Mouse (Mus musculus): ENCODE results near the gene Atp6v1b1.

The Atp6v1b1 gene

DNA sequence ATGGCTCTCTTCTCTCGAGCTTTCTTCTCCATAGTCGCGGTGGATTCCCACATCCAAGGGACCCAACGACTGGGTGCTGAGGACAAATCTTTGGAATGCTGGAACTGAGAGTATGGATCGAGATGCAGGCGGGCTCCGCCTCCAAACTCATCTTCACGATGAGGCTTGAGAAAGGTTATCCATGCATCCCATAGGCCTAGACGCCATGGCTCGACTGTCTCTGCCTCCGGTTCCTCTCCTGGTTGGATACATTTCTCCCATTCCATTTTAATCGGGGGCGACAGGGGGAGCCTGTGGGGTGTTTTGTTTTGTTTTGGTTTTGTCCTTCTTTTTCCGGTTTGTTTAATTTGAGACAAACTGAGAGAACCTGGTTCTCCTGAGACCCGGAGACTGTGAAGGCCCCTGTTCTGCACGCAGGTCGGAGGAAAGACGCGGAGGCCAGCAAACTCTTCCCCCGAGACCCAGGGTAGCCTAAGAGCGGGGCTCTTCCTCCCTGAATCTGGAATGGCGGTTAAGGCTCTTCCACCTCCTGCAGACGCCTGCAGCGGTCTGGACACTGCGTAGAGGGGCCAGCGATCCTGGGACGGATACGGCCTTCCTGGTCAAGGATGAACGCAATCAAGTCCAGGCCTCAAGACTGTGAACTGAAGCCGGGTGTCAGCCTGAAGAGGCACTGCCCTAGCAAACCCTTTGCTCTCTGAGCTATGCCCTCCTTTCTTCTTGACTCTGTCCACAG is 27.2 kb upstream of the Atp6v1b1 start:
- no peak for DNase-seq (ENCODE audit: low spot score in 2 of 2)

DNA sequence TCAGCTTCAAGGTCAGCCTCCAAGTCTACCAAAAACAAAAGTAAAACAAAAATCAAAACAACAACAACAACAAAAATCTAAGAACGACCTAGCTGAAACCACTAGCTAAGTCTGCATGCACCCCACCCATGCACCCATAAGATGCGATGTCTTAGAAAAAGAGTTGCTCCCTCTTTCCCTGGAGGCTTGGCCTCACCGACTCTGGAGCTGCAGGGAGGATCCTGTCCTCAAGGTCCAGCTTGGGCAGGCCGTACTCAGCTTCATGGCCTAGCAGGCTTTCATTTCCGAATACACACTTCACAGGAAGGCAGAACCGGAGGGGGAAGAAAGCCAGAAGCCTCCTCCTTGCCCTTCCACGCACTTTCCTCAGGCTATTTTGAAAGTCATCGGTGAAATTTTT is 25.8 kb upstream of the Atp6v1b1 start:
- no peak for DNase-seq (ENCODE audit: low spot score in 2 of 2)

DNA sequence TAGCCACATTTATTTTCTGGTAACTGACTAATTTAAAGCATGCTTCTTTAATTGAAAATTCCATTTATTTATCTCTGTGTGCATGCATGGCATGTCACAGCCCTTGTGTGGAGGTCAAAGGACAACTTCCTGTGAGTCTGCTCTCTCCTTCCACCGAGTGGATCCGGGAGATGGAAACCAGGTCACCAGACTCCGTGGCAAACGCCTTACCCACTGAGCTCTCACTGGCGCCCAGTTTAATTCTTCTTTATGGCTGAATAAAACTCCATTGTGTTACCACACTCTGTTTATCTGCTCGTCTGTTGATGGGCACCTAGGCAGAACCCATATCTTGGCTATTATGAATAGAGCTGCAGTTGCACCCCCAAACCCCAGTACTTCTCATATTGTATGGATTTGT is 20.3 kb upstream of the Atp6v1b1 start:
- no peak for DNase-seq (ENCODE audit: low spot score in 2 of 2)

DNA sequence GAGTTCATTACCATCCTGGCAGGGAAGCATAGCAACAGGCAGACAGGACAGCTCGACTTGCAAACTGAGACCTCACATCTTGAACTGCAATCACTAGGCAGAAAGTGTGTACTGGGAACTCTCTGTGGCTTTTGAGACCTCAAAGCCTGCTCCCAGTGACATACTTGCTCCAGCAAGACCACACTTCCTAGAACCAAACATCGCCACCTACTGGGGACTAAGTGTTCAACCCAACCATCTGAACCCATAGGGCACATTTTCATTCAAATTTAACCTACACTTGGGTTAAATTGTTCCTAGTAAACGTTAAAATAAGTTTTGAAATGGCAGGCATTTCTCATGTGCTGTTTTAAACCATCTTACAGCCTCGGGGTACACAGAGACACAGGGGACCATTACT is 15.6 kb upstream of the Atp6v1b1 start:
- DNase-seq (ENCODE audit: low spot score in 2 of 2) = no peak

DNA sequence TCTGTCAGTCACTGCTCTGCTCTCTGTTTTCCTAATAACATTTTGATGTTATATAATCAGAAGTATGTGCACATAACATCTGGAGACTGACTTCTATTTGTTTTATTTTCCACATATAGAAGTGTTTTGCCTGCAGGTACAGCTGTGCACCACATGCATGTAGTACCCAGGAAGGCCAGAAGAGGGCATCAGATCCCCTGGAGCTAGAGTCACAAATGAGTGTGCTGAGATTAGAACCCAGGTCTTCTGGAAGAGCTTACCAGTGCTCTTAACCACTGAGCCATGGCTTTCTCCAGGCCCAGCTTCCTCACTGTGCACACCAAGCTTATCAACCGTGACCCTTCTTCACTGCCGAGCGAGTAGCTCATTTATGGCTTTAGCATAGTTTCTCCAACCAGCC is 14.3 kb upstream of the Atp6v1b1 start:
- DNase-seq (ENCODE audit: low spot score in 2 of 2) = no peak

DNA sequence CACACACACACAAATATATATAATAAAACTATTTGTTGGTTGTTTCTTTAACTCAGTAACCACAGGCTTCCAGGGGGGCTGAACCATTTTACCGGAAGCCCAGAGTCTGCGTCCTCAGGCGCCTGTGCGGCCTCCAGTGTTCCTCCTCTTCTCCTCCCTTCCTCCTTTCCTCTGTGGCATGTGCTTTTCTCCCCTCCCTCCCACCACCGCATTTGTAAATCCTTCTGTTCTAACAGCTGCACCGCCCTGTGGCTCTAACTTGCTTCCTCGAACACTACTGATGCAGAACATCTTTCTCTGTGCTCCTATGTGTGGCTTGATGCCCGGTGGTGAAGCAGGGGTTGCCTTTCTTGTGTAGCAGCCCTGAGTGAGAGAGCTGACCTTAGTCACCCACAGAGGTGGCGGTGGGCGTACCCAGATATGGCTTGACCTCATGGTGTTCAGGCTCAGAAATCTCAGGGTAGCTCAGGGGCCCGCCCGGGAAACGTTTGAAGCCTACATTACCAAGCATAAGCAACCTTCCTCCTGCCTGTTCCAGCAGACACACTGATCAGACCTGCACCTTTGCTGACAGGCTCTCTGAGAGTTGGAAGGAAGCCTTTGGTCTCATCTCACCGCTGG is 13.3 kb upstream of the Atp6v1b1 start:
- no peak for DNase-seq (ENCODE audit: low spot score in 2 of 2)

DNA sequence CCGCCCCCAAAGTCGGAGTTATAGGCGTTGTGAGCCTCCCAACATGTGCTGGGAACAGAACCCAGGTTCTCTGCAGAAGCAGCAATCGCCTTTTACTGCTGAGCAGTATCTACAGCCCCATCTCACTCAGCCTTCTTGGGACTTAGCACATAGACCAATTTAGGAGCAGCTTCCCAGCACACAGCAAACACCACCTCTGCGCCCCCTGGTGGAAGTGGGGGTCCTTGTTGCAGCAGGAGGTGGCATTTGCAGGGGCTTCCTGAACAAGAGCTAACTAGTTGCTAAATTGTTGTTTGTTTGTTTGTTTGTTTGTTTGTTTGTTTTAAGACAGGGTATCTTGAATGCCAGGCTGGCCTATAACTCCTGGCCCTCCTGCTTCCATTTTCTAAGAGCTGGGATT is 11.7 kb upstream of the Atp6v1b1 start:
- peak in 1 of 2 experiments; percentile 43 for DNase-seq (ENCODE audit: low spot score in 2 of 2)

DNA sequence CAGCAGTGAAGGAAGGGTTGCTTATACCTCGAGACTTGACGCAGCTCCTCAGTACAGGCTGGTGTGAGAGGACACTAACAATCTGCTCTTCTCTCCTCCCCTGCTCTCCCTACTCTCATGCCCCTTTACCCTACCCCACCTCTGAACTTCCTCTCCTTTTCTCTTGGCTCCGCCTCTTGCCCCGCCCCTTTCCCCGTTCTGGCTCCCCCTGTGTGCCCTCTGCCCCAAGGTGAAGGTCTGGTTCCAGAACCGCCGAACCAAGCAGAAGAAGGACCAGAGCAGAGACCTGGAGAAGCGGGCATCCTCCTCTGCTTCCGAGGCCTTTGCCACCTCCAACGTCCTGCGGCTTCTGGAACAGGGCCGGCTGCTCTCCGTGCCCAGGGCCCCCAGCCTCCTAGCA is 5.5 kb upstream of the Atp6v1b1 start:
- DNase-seq (ENCODE audit: low spot score in 2 of 2) = no peak

DNA sequence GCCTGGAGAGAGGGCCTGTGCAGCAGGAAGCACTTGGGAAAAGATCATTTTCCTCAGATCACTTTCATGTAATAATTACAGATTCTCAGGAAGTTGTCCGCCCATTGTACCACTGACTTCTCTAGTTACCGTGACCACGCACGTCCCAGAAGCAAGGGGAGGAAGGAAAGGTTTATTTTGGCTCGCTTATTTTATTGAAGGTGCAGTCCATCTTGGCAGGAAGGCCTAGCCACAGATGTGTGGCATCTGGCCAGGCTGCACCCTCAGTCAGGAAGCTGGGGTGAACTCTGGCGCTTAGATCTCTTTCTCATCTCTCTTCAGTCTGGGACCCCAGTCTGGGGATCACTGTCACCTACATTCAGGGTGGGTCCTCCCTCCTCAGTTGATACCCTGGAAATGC is 4.2 kb upstream of the Atp6v1b1 start:
- no peak for DNase-seq (ENCODE audit: low spot score in 2 of 2)

DNA sequence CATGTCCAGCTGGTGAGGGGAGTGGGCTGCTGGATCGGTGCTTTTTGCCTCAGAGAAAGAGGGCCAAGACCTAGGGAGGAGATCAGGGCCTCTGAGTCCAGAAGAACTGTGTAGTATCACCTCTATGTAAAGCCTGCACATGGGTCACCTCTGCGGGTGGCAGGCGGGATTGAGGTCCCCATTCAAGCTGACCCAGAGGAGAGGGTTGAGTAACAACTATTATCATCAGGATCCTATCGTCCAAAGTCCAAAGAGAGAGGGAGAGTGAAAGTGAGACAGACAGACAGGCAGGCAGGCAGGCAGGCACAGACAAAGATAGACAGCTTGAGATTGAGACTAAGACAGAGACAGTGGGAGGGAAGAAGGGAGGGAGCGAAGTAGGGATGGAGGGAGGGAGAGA is 422 bp downstream of the Atp6v1b1 start:
- no peak for DNase-seq (ENCODE audit: low spot score in 2 of 2)

DNA sequence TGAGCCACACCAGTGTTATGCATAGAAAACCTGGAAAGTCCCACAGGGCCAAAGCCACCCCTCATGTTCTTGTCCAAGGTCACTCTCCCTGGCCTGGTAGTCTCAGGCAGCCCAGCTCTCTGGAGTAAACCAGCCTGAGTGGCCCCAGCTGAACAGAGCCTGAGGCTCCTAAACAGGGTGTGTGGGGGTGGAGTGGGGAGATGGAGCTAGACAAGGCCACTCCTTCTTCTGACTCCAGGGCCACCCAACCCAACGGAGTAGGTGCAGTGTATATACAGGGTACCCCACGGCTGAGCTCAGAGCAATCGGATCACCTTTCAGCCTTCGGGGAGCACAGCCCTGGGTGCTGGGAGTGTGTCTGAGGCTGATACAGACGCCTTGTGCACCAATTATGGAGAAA is 1.3 kb downstream of the Atp6v1b1 start:
- DNase-seq (ENCODE audit: low spot score in 2 of 2) = no peak

DNA sequence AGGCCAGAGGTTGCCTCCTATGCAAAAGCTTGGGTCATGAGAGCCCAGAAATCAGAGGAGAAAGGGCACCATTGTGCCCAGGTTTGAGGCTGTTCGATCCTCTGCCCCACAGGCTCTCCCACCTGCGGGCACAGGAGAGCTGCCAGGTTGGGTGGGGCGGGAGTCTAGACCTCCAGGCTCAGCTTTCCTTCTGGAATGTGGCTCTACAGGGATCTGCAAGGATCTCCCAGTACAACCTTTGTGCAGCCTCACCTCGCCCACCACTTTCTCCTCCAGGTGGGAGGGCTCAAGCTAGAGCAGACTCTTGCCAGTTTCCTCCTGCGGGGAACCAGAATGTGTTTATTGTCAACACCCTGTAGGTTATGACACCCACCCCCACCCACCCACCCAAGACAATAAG is 1.8 kb downstream of the Atp6v1b1 start:
- no peak for DNase-seq (ENCODE audit: low spot score in 2 of 2)

DNA sequence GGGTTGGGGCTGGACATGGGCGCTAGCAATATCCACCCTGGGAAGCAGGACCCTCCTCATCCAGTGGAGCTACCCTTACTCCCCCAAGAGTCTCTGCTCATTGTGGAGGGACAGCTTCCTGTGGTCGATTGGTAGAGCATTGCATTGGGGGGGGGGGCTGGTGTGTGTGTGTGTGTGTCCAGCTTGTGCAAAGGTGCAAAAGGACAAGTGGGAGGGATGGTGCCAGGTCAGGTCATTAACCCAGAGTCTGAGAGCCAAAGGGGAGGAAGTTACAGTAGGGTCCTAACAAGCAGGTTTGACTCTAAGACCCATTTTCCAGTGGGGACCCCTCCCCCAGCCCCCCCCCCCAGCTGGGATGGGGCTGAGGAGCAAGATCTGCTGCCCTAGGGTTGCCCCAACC is 2.7 kb downstream of the Atp6v1b1 start:
- no peak for DNase-seq (ENCODE audit: low spot score in 2 of 2)

DNA sequence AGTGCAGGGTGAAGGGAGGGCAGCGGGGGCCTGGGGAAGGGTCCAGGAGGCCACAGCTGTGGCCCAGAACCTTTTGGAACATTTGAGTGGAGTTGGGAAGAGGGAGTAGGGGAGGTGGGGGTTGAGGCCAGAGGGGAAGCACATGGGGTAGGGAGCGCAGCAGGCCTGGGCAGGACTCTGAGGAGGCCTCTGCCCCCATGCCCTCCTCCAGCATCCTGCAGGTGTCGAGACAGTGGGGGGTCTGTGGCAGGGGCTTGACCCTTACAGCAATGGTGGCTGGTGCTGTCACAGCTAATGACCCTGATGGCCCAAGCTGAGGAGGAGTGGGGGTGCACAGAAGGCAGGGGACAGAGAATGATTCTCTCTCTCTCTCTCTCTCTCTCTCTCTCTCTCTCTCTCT is 6.5 kb downstream of the Atp6v1b1 start:
- DNase-seq (ENCODE audit: low spot score in 2 of 2) = no peak

DNA sequence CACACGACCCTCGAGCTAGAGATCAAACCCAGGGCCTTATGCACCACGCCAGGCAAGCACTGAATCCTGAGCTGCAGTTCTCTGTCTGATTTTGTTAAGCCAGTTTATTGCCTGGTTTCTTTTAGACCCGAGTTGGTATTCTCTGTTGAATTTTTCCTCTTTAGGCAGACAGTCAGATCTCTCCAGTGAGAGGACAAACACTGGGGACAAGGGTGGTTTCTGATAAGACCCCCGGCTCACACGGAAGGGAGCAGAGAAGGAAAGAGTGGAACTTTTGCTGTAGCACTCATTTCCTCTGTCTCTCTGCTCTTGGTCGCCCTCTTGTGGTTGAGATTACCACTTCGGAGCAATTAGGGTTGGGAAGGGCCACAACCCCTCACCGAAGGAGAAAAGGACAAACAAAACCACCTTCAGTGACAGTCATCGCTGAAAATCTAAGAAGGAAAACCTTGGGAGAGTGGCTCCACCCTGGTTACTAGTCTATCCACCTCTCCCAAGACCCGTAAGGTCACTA is 7.4 kb downstream of the Atp6v1b1 start:
- DNase-seq (ENCODE audit: low spot score in 2 of 2) = peak in 1 of 2 experiments; percentile 26

DNA sequence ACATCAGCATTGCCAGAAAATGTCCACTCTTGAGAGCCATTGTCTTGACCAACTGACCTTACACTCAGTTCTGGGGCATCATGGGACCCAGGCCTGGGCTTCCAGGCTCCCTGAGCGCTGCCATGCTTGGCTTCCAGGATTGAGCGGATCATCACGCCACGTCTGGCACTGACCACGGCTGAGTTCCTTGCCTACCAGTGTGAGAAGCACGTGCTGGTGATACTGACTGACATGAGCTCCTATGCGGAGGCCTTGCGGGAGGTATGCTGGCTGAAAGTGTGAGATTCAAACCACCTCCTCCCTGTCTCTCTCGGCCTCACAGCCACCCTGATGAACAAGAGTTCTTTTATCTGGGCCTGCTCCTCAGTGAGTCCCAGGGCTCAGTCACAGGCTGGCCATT is 13.3 kb downstream of the Atp6v1b1 start:
- DNase-seq (ENCODE audit: low spot score in 2 of 2) = no peak

DNA sequence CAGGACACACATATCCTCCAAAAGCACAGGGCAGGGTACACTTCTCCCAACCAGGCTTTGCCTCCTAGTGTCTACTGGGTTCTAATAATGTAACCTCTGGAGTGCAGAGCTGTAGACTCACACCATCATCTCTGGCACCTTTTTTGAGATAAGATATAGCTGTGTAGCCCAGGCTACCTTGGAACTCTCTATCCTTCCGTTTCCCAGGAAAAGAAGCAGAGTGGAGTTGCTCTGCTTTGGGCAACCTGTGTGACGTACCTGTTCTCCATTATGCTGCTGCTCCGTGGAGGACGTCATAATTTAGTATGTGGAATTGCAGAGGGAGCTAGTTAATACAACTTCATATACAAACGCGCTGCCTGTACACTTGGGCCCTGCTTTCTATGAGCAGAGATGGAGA is 19.6 kb downstream of the Atp6v1b1 start, which contains the start of gene Ankrd53:
Ankrd53 (plus strand) TSS at position 301 of the 400 bp plus-strand sequence.
- DNase-seq (ENCODE audit: low spot score in 2 of 2) = no peak

DNA sequence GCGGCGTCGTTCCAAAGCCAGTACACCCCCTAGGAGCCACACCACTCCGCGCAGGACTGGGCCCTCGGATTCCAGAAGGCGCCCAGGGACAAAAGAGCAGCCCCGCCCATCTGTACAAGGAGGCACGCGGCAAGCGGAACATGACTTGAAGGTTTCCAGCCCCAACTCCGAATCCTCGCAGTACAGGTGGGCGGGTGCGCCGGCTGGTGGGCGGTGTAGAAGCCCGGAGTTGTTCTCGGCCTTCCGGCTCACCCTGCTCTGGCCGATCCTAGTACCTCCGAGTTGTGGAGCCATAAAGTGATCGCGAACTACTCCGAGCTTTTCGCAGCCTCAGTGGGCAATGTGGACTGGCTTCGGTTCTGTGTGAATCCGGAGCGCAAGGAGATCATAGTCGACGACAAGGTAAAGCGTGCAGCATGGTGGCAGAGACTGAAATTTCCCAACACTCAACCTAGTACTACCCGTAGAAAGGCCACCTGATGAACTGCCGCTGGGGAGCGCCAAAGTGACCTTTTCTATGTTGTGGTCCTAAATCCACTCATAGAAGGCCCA is 20.2 kb downstream of the Atp6v1b1 start:
- DNase-seq (ENCODE audit: low spot score in 2 of 2) = no peak

DNA sequence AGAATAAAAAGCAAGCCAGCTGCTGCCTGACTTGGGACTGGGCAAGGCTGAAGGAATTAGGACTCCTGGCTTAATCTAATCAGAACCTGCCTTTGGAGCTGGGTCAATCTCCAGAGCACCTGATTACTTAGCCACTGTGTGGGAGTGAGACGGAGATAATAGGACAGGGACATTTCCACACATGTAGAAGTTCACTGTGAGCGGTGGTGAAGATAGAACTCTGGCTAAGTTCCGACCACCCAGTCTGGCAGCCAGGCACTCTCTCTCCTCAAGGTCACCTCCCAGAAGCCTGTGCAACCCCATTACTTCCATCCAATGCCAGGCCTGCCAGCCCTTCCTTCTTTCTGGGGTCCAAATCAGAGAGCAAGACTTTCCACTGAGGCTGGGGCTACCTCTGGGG is 24.2 kb downstream of the Atp6v1b1 start:
- peak; percentile 24 to 33 for DNase-seq (ENCODE audit: low spot score in 2 of 2)

DNA sequence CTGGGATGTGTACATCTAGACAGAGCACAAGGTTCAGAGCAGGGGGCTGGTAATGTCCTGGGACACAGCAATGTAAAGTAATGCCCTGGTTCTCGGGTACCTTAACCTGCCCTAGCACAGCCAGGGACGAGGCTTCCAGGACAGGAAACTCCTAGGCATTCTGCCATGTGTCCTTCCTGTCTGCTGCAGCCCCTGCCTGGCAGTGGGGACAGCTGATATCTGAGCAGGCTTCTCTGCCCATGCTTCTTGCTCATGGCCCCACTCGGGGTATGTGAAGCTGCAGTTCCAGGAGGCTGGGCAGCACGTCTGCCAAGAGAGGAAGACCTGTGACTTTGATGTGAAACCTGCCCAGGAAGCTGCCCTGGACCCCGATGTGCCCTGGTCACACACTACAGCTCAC is 25.7 kb downstream of the Atp6v1b1 start:
- peak in 1 of 2 experiments; percentile 29 for DNase-seq (ENCODE audit: low spot score in 2 of 2)

DNA sequence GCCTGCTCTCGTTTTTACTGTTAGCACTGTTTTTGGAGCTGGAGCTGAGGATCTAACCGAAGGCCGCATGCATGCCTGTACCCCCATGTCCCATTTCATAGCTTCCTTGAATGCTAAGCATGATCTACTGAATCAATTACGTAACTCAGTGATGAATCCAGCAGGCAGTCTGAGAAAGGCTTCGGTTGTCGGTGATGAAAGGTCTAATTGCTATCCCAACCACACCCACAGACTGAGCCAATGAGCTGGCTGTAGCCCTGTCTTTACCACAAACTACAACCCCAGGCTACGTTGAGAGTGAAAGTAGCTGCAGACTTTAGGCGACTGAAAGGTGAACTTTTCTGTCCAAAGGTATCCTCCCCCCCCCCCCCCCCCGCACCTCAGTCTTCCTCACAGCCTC is 31.3 kb downstream of the Atp6v1b1 start:
- no peak for DNase-seq (ENCODE audit: low spot score in 2 of 2)

DNA sequence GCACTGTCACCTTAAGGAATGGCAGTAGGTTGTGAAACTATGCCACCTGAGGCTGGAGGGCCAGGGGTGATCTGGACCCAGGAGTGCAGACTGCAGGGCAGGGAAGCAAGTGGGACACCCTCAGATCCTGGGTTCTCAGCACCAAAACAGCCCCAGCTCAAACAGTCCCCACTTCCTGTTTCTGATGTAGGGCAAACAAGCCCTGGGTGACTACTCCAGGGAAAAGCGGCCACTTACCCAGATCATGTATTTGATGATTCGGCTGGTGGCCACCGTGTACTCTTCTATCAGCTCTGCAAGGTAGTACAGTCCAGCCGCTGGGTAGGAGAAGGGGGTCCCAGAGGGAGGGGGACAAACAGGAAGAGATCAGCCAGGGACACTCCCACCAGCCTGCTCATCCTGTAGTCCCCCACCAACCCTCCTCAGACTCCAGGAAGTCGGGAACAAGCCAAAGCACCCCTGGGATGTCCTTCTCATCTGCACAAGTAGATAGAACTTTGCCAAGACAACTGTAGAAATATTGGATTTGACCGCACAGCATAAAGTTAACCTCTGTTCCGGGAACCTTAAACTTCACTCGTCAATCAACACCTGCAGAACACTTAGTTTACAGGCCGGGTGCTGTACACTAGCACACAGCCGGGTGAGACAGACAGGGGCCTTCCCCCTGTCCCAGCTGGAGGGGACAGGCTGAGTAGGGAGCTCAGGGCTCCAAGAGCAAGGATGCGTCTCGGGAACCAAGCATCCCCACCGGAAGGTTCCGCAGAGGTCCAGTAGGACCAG is 32.2 kb downstream of the Atp6v1b1 start:
- DNase-seq (ENCODE audit: low spot score in 2 of 2) = peak in 1 of 2 experiments; percentile 24
